Mouse (Mus musculus) layer of hippocampus, adult 2 months (tissue): ENCODE data around the gene Trappc2l. TPM values are rescaled to one million over a fixed set of nuclear protein-coding genes. Genes with fewer than 3 reads are reported as not detected.

ENCODE experiments used
- DNase-seq, 2 experiments: peaks; one replicate each; pipeline ENCODE4 v3.0.0; 2022; ENCODE audit warnings: low spot score in 2 of 2
- H3K27ac ChIP-seq: fragments of 200-600 bp; 2 replicates; pipeline ENCODE4 v1.8.1; 2022
- H3K4me3 ChIP-seq: fragments of 200-600 bp; 2 replicates; pipeline ENCODE4 v1.8.1; 2022; ENCODE audit warnings: mild to moderate bottlenecking
- CTCF ChIP-seq: fragments of 200-600 bp; conservative IDR thresholded peaks from 2 replicates; pipeline ENCODE4 v1.8.1; 2022; ENCODE audit warnings: antibody characterized with exemption, mild to moderate bottlenecking, moderate library complexity
- total RNA-seq, 2 experiments: library from RNA; stranded (reverse); gene quantifications; 2 replicates each; pipeline ENCODE4 v1.2.3; 2021

Gene Trappc2l
- total RNA-seq, 2 experiments from 2014 or later, result 77.3 to 88.6 TPM

GRCm38 (mm10) chr8:122639521-122640248 is 28.2 kb downstream of the Trappc2l start:
- peak; percentile 39 to 43 for DNase-seq
- no peak for TF ChIP-seq CTCF
- peak overlapping the region; percentile 23 for H3K4me3 ChIP-seq
- H3K27ac ChIP-seq, result peak overlapping the region; percentile 62; the same call in 1 of the 2 replicates

- DNase-seq, result no peak
- Histone ChIP-seq H3K27ac (peak overlapping the region; percentile 62), H3K4me3 (no peak overlapping the region)
- TF ChIP-seq CTCF, result no peak
Observed at GRCm38 (mm10) chr8:122640825-122641224, 29.4 kb downstream of the Trappc2l start.

- DNase-seq, result peak; percentile 76 to 88
- Histone ChIP-seq H3K27ac (peak overlapping the region; percentile 64), H3K4me3 (no peak overlapping the region)
- peak; percentile 46 for TF ChIP-seq CTCF
Observed at GRCm38 (mm10) chr8:122641406-122641805, 30.0 kb downstream of the Trappc2l start.

- Histone ChIP-seq H3K27ac (peak overlapping the region; percentile 64), H3K4me3 (no peak overlapping the region)
- TF ChIP-seq CTCF, result no peak
- DNase-seq, result peak; percentile 20 to 49
Observed at GRCm38 (mm10) chr8:122642071-122642470, 30.6 kb downstream of the Trappc2l start.

- Histone ChIP-seq H3K4me3 (no peak overlapping the region), H3K27ac (no peak overlapping the region)
- no peak for DNase-seq
- no peak for TF ChIP-seq CTCF
Observed at GRCm38 (mm10) chr8:122644175-122644954, 32.9 kb downstream of the Trappc2l start.

- no peak for DNase-seq
- no peak for TF ChIP-seq CTCF
- Histone ChIP-seq H3K27ac (no peak overlapping the region), H3K4me3 (no peak overlapping the region)
Observed at GRCm38 (mm10) chr8:122646337-122646736, 34.9 kb downstream of the Trappc2l start.

GRCm38 (mm10) chr8:122648192-122648970 is 36.9 kb downstream of the Trappc2l start:
- Histone ChIP-seq H3K4me3 (no peak overlapping the region), H3K27ac (no peak overlapping the region)
- TF ChIP-seq CTCF, result no peak
- DNase-seq, result no peak

- Histone ChIP-seq H3K27ac (no peak overlapping the region), H3K4me3 (no peak overlapping the region)
- no peak for TF ChIP-seq CTCF
- DNase-seq, result no peak
Observed at GRCm38 (mm10) chr8:122651326-122651921, 40.0 kb downstream of the Trappc2l start.

- Histone ChIP-seq H3K4me3 (no peak overlapping the region), H3K27ac (no peak overlapping the region)
- no peak for DNase-seq
- no peak for TF ChIP-seq CTCF
Observed at GRCm38 (mm10) chr8:122652643-122653042, 41.2 kb downstream of the Trappc2l start.

GRCm38 (mm10) chr8:122654768-122655167 is 43.3 kb downstream of the Trappc2l start:
- DNase-seq, result no peak
- H3K27ac ChIP-seq, result no peak overlapping the region
- TF ChIP-seq CTCF, result no peak
- no peak overlapping the region for H3K4me3 ChIP-seq

- no peak overlapping the region for H3K27ac ChIP-seq
- no peak overlapping the region for H3K4me3 ChIP-seq
- no peak for DNase-seq
- TF ChIP-seq CTCF, result no peak
Observed at GRCm38 (mm10) chr8:122656056-122656999, 44.9 kb downstream of the Trappc2l start.
